Mouse (Mus musculus) adrenal gland, adult (tissue): ENCODE data around the gene Agap2.

Source experiments
- DNase-seq, 2 experiments: peaks; one replicate each; pipeline ENCODE4 v3.0.0; 2022 to 2023; ENCODE audit warnings: low spot score in 1 of 2; ENCODE audit not compliant: inconsistent age in 2 of 2

The Agap2 gene

DNA sequence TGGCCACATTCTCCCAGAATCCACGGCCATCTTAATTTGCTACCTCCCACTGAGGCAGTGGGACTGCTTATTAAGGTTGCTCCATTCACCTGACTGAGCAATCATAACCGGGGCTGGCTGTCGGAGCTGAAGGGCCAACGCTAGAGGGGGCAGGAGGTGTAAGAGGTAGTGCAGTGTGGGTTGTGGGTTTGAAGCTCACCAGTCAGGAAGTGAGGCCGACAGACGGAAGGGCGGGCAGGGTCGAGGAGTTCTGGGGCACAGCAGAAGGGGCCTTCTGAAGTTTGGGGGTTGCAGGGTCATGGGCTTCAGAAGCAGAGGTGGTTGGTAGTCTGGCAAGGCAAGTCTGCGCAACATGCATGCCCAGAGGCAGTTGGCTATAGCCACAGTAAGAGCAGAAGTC lies at the start of gene Agap2:
Gene Agap2, plus strand, starts transcription at position 205 of the 400 bp plus-strand sequence.
- DNase-seq, result no peak

DNA sequence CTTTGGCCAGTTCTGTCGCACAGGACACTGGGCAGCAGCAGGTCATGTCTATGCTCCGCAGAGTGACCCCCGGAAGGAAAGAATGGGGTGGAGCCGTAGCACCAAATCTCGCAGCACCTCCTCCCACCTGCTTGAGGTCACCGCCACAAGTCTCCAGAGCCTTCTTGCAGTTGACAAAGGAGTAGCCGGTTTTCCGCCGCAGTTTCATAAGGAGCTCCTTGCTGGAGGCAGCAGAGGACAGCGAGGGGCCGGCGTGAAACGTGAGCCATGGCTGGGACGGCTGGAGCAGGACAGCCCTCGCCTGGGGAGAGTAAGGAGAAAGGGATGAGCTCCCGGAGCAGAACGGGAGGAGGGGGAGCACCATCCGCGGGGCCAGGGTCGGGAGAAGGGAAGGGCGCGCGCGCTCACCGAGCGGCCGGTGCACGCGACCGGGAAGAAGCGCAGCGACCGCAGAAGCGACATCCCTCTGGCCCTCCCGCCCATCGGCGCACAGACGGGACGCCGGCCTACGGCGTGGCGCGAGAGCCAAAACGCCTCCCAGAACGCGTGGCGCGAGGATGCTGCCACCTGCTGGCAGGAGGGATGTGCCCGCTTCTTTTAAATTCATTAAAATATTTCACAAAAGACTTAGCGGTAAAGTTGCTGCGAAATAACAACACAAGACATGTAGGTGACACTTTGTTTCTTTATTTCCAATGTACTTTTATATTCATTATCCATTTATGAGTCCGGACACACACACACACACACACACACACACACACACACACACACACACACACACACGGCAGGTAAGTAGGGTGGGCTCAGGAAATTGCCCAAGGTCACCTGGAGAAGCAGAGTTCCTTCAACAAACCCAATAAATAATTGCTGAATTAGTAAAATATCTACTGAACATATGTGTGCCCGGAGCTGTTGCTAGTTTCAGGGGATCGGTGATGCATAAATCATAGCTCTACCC lies 44.5 kb upstream of the Agap2 start, which contains the start of gene Tsfm:
Gene Tsfm, minus strand, starts transcription at position 505 of the 961 bp plus-strand sequence.
- peak; percentile 93 to 97 for DNase-seq

DNA sequence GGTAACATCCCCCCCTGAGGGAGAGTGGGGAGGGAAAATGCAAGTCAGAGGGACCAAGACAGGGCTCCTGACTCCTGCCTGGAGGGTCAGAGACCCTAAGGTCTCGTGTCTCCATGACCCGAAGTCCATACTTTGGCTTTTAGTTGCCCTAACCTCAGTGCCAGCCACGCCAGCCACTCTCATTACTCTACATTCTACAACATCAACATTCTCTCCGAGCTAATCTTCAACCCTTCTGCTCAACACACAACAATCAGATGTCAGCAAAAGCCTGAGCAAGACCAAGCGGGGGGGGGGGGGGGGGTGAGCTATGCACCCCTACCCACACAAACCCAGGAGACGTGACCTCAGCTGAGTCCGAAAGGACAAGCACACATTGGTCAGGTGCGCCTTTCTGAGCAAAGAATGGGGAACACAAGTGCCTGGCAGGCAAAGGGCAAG lies 41.8 kb upstream of the Agap2 start:
- no peak for DNase-seq

DNA sequence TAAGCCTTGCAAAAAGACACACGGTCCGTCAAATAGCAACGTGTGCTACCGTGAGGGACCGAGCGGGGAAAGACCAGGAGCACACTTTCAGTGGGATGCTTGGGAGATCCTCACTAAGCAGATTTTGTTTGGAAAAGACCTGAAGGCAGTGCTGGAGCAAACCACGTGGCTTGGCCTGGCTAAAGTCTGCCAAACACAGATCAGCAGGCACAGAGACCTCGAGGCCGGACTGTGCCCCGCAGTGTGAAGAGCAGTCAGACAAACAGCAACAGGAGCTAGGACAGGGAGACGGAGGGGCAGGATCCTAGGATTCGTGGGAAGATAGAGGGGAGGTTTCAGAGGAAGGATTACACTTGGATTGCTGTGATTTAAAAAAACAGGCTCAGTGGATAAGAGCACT lies 38.8 kb upstream of the Agap2 start:
- DNase-seq, result no peak

DNA sequence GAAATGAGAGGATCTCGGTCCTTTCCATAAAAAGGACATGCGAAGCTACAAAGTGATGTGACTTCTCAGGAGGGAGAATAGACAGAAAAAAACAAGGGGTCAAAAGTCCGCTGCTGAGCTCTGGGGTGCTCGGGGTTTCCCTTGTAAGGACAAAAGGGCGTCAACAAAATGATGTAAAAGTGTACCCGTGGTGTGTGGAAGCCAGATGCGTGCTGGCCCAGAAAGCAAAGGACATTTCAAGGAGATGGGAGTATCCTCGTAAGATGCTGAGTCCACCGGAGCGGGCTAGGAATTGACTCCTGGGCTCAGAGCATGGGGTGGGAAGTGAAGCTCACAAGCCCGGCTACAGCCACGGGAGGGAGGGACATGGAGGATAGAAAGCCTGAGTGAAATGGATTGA lies 37.4 kb upstream of the Agap2 start:
- DNase-seq, result no peak

DNA sequence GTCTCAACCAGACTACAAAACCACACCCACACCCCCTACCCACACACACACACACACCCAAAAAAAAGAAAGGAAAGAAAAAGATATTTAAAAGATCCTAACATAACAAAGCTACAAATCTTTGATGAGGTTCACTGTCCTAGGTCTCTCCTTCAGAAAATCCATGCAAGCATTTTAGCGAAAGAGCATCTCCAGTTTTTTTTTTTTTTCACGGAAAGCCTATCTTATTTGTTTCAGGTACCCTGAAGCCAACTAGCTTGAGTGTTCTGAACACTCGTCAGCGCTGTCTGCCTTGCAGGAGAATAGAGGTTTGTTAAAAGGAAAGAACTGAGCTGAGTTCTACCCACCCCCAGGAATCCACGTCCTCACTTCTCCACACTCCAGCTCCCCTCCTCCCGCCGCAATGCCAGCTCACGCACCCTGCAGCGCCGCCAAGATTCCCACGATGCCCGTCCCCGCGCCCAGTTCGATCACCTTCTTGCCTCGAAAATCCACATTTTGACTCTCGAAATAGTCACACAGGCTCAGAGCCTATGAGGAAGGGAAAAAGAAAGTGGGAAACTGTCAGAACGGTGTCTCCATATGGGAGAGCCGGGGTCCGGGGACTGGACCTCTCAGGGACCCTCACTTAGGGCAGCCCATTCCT lies 34.4 kb upstream of the Agap2 start:
- DNase-seq, result peak in 1 of 2 experiments; percentile 70

DNA sequence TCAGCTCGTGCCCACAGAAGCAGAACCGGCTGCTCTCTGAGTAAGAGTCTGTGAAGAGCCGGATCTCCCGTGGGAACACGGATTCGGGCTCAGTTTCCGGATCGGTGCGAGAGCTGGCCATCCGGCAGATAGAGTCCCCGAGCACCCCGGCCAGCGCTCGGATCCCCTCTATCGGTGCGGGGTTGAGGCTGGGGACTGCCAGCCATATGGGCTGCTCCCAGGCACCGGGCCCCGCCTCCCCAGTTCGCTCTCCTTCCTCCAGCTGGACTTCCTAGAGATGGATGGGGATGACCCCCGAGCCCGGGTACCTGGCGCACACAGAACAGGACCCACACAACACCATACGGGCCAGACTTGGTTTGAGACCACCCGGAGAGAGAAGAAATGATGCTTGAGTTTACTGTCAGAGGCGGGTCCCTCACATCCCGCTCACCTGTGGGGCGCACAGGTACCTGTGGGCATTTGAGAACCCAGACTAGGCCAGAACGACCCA lies 33.8 kb upstream of the Agap2 start, which contains the start of the genes Mettl1 and Eef1akmt3:
Gene Mettl1, plus strand, starts transcription at position 141 of the 493 bp plus-strand sequence.
Gene Eef1akmt3, minus strand, starts transcription at position 240 of the 493 bp plus-strand sequence.
- DNase-seq, result peak in 1 of 2 experiments; percentile 64

DNA sequence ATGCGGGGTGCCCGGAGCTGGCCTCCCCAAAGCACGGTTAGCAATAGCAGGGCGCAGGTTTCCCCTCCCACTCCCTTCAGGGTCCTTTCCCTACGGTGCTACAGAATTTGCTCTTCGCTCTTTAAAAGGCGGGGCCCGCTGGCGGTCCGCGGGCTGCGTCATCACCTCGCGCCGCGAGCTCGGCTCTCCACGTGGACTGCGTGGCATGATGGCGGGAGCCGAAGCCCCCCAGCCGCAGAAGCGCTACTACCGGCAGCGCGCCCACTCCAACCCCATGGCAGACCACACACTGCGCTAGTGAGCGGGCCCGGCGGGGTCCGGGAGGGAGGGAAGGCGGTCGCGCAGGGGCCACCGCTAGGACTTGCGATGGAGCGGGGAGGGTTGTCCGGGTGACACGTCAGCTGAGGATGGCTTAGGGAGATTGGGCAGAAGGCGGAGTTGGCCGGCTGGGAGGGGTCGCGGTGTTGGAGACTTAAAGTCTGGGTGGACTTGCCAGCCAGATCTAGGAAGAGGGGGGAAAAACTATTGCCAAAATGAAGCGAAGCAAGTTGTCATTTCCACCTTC lies 33.2 kb upstream of the Agap2 start:
- peak; percentile 91 to 98 for DNase-seq

DNA sequence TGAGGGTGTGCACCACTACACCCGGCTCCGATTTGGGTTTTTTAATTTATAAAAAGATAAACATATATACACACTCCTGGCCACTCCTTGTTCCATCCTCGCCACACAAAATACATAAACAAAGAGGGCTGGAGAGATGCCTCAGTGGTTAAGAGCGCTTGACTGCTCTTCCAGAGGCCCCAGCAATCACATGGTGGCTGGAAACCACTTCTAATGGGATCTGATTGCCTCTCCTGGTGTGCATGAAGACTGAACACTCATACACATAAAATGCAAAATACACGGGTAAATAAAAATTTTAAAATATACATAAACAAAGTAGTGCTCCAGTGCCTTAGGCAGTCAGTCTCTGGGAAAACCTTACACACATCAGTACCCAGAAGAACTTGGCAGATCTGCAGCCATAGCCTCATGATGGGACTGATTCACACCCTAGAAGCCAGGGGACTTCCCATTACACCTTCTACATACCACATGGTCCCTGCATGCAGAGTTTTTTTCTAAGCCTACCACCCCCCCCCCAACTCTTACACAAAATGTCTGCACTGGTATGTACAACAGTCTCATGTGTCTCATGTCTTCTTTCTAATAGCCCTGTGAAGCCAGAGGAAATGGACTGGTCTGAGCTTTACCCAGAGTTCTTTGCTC lies 32.5 kb upstream of the Agap2 start:
- no peak for DNase-seq

DNA sequence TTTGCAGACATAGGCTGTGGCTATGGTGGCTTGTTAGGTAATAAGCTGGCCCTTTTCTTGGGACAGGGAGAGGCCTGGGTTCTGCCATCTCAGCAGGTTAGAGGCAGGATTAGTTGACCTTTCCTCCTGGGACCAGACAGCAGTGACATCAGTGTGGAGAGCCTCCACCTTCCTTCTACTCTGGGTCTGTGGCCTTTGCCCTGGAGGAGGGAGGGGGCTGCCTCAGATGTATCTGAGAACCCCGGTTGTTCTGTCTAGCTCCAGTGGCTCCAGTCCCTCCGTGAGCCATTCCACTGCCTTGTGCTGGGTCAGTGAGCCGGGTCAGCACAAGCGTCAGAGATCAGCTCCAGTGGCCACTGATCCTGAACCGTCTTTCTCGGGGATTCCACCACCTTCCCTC lies 31.9 kb upstream of the Agap2 start:
- DNase-seq, result no peak

DNA sequence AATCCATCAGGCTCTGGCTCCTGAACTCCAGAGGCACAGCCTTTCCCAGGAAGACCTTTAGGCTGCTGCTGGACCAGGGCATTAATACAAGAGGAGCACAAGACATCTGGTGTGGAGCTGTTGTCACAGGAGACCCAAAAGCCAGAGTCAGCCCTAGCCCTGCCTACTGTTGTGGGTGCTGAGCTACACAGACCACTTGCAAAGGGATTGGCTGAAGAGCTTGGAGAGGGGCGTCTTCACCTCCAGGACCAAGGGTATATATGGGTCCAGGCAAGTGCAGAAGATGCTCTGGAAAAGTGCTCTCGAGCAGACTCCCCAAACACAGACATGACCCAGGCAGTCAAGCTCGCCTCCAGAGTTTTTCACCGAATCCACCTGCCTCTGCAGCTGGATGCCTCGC lies 27.1 kb upstream of the Agap2 start, which contains the start of gene Cyp27b1:
Gene Cyp27b1, plus strand, starts transcription at position 297 of the 400 bp plus-strand sequence.
- no peak for DNase-seq

DNA sequence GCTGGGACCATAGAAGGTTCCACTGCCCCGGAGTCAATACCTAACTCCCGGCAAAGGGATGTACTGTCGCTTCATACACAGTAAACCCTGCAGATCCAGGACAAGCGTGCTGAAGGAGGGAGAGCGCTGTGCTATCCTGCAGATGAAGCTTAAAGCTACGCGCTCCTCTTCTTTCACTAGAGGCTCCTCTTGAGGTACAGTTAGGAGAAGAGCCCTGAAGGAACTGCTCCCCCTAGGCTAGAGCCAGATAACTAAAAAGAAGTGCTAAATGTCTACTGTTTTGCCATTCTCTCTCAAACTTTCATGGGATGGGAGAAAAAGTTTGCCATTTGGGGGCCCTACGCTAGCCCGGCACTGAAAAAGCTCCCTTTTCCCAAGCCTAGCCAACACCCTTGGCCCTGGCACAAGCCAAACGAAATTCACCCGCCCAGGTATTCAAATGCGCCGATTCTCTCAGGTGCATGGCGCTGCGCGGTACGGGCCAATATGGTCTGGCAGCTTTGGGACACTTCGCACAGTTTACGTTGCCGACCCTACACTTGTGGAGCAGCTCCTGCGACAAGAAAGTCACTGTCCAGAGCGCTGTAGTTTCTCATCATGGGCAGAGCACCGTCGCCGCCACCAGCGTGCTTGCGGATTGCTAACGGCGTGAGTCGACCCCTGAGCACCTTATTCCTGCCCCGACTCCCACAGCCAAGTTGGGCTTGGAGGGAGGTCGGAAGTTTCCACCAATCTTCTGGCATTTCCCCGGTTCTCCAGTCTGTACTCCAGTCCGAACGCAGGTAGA lies 26.3 kb upstream of the Agap2 start:
- peak in 1 of 2 experiments; percentile 60 for DNase-seq

DNA sequence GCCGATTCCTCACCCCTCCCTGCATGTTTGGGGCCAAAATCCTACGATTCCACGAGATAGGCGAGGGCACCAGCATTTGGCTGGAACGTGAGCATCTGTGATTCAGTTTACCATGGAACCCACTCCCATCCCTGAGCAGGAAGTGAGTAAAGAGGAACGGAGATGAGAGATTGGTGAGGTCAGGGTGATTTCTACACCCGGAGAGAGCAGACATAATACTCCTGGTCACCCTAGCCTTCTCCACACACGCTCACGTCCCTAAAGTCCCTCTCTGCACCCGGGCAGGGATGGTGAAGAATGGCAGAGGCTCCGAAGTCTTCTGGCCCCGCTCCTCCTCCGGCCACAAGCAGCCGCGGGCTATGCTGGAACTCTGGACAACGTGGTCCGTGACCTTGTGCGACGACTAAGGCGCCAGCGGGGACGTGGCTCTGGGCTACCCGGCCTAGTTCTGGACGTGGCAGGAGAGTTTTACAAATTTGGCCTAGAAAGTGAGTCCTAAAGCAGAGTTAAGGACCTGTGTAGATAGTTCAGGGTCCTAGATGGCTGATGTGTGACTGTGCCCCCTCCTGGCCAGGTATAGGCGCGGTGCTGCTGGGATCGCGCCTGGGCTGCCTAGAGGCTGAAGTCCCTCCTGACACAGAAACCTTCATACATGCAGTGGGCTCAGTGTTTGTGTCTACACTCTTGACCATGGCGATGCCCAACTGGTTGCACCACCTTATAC lies 25.5 kb upstream of the Agap2 start:
- peak in 1 of 2 experiments; percentile 55 for DNase-seq

DNA sequence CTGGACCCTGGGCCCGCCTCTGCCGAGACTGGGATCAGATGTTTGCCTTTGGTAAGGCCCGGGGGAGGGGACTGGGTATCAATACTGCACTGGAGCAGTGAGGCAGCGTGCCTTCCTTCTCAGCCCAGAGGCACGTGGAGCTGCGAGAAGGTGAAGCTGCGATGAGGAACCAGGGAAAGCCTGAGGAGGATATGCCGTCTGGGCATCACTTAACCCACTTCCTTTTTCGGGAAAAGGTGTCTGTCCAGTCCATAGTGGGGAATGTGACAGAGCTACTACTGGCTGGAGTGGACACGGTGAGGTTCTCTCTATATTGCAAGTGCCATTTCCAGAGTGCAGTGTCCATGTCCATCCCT lies 25.0 kb upstream of the Agap2 start:
- DNase-seq, result no peak

DNA sequence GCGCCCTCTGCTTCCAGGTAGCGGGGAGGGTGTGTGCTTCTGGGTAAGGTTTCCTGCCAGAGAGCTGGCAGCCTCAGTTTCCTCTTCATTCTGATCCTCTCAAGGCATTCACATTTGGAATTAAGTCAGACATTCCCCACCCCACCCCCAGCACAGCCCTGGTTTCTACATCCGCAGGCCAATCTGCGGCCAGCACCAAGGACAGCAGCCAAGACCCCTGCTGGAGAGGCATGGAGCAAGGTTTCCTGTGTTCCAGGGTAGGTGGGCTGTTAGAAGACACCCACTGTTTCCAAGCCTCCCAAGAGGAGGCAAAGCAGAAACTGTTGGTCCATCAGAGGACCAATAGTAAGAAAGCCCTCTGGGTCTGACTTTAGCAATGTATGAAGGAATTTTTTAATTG lies 20.4 kb upstream of the Agap2 start:
- DNase-seq, result no peak

DNA sequence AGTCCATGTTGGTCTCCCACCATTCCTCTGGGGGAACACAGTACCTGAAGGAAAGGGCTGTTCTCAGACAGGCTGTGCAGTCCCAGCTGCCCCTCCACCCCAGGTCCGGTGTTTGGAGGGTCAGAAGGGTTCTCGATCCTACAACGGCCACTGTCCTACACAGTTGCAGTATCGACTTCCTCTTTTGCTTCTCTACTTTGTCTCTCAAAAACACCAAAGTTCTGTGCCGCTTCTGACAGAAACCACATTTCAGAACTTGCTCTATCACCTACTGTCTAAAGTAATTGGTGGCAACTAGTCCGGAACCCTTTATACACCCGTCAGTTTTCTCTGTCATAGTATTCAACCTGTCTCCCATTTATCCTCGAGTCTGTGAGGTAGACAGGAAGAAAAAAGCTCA lies 19.7 kb upstream of the Agap2 start:
- no peak for DNase-seq

DNA sequence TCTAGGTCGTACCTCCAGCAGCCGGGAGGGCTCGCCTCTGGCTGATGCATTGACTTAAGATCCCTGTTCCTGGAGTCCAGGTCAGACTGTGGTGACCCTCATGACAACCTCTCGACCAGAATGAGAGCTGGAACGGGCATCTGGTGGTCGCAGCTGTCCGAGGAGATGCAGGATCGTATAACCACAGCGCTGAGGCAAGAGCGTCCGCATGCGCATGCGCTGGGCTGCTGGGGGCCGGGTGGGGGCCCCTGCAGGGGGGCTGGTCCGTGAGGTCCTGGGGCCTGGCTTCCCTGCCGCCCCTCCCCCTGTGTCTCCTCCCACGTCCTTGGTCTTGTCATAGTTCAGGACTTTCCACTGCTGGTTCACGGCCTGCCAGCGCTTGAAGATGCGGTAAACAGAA lies 18.6 kb upstream of the Agap2 start:
- DNase-seq, result no peak

DNA sequence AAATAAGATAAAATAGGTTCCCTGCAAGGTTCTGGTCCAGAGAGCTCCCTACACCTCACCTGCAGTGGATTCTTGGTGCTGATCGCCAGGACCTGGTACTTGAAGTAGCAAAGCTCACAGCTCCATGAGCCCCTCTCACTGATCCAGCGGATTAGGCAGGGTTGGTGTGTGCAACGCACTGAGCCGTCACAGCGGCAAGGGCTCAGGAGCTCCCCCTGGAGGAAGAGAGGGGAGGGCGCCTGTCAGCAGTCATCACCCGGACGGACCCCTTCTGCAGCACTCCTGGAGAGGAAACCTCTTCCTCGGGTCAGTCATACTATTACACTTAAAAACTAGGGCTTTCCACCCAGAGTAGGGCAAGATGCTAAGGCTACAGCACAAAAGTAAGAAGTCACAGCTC lies 16.9 kb upstream of the Agap2 start:
- peak; percentile 82 to 92 for DNase-seq

DNA sequence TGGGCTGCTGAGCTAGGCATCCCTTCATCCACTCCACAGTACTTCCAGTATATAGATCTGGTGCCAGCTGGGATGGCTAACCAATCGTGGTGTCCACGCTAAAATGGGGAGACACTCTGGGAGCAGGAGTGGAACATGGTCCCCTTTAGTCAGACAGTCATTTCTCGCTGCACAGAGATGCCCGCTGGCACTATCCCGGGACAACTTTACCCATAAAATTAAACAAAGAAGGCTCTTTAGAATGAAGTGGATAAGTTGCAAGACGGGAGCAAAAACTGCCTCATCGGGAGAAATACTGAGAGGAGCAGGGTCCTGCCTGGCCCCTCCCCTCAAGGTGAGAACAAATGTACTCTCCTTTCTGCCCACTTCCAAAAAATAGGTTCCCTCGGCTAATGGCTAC lies 16.4 kb upstream of the Agap2 start:
- DNase-seq, result peak in 1 of 2 experiments; percentile 62
